Mouse (Mus musculus): Measurements from ENCODE around the gene Sucnr1.

The Sucnr1 gene

DNA sequence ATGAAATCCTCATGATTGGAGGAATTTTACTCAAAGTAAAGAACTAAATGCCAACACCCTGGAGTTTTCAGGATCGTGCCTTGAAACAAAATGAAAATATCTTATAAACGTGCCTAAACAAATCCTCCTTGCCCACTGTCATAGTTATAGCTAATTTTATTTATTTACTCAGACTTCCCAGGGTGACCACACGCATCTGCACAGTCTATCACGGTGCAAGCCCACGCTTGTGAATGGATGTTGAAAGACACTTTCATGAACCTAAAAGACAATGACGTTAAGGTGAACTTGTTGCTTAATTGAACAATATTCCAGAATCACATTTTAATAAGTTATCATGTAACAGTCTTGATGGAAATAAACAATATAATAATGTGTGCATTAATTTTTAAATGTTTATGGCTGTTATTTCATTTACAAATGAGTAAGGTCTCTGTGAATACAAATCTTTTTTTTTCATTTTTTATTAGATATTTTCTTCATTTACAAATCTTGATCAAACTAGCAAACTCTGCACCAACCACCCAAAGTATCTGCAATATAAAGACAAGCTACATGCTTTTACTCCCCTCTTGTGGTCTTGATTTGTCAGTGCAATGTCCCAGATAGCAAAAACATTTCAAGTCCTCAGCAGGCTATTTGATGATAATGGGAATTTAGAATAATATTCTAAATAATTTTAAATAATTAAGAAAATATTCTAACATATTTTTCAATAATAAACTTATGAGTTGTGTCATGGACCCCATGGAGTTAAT lies 30.4 kb downstream of the Sucnr1 start:
- peak; percentile 5 to 26 for DNase-seq (ENCODE audit: low spot score in 2 of 2)

DNA sequence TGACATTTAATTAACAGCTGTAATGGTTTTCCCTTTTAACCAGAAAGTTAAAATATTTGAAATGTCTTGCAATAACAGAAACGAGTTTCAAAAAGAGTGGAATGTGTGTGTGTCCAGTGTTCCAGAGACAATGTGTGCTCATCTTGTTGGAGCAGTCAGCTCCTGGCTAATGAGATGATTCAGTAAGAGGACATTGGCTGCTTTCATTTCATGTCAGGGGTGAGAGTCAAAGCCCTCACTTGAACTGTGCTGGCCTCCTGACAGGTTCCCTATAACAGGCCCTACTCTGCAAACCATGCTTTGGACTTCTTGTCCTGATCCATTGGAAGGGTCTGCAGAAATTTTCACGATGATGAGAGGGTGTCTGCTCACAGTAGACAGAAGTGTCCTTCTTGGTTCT lies 32.9 kb downstream of the Sucnr1 start:
- DNase-seq (ENCODE audit: low spot score in 2 of 2), result no peak

DNA sequence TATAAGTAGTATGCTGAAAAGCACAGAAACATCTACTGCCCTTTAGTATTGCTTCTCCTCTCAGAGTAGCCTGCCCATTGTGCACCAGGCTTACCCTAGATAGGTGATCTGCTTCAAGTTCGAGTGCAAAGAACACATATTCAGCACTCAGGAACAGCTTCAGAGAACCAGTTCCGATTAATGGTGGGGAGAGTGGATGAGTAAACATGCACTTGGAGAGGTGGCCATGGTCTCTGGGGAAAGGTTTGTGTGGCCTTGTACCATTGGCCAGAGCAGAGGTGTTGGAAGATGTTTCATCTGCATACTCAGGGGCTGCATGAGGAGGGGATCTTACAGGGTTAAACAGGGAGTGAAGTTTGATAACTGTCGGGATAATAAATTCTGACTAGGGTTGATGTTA lies 39.8 kb downstream of the Sucnr1 start:
- DNase-seq (ENCODE audit: low spot score in 2 of 2), result no peak

DNA sequence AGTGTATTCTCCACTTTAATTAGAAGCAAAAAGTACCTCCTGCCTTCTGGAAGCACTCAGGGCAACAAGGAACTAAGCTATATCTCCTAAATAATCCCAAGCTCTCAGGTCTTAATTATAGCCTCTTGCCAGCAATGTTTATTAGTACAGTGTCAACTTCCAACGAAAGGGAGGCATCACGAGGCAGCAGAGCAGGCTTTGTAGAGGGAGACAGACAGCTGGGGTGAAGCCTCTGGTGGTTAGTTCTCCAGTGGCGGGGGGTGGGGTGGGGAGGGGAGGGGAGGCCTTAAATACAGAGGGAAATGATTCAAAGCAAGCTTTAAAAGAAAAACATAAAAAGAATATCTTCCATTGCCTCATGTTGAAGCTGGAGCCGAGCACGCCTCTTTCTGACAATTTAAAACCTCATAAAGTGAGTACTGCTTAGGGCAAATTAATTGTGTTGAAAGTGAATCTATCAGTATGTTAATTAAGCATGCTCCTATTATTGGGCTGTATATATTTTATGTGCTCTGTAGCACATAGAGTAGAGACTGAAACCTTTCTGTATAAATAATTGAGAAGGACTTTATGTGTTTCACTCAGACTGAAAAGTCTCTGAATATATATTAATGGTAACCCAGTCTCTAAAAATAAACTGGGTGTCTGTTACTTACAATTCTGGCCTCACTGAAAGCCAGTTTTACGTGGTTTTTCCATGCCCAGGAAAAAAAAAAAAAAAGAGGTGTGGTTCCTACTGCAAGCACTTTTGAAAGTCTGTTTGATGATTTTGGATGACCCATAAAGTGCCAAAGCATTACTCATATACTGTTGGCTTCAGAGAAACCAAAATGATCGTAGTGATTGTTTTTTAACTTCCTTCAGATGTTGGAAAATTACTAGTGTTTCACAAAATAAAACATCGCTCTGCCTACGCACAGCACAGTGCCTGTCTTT lies 42.5 kb downstream of the Sucnr1 start:
- no peak for DNase-seq (ENCODE audit: low spot score in 2 of 2)

DNA sequence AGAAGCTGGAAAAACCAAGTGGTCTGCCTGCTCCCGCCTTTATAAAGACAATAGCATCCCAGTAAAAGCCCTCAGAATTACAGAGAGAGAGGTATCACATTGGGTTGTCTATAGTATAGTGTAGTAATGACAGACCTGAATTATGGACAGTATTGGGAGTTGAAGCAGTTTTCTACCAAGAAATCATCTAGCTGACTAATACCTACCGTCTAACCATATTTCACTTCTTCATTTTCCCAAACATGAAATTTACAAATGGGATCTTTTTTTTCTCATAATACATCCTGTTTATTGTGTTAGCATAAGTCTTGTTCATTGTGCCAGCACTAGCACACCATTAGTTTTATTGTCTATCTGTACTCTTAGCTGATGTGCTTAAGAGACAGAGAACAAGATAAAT lies 44.9 kb downstream of the Sucnr1 start:
- no peak for DNase-seq (ENCODE audit: low spot score in 2 of 2)

DNA sequence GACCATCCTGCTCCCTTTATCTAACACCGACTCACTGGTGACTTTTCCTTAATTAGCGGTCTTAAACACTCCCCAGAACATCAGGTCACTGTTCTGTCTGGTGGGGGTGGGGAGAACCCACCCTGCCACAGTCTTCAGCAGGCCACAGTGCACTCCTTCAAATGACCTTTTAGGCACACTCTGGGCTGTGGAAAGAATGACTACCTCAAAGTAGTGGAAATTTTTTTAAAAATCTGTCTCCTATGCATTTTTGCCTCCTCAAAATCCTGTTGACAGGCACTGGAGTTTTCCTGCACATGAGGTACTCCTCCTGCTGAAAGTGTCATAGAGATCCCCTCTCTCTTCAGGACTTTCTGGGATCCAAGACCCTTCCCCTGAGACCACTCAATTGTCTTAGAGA lies 46.6 kb downstream of the Sucnr1 start:
- no peak for DNase-seq (ENCODE audit: low spot score in 2 of 2)

DNA sequence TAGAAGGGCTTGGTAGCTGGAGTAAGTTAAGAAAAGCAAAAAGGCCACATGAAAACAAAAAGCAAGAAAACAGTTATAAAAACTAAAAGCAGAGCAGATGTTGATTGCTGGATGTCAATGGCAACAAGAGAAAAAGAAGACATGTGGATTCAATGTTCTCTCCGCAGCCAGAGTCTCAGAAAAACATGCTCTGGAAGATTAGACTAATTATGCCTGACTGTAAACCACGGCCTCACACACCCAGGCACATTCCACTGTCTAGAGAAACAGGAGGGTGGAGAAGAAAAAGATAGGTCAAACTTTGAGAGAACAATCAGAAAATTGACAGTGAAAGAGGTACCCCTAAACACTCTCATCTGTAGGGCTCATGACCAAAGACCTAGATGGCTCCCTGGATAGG lies 54.1 kb downstream of the Sucnr1 start:
- DNase-seq (ENCODE audit: low spot score in 2 of 2), result no peak
